Mouse (Mus musculus) frontal cortex, postnatal 14 days (tissue): ENCODE data around the gene Atg101.

Experiments used
- DNase-seq, 2 experiments: peaks; one replicate each; pipeline ENCODE4 v3.0.0; 2022; ENCODE audit warnings: low spot score in 2 of 2

The Atg101 gene

DNA sequence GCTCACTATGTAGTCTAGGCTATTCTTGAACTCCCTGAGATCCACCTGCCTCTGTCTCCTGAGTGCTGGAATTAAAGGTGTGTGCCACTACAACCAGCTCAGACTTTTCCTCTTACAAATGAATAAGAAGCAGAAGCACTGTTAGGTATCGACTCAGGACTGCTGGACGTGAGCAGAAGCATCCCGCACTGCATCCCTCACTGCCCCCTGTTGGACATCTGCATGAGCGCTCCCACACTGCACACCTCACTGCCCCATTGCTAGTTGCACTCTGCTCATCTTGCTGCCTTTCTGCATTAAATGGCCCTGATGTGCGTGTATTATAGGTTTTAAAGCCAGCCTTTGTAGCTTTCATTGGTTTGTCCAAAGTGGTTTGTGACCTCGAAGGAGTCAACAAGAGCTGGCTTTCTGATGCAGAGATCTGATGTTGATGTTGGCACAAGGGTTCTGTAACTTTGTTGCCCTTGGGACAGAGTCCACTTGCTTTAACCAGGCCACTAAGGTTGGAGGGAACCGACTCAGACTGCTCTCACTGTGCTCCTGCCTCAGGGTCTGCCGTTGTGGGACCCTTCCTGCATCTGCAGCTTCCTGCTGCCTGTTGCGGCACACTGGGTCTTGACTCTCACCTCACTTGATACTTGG is 2.2 kb downstream of the Atg101 start:
- DNase-seq, result no peak

- DNase-seq, result no peak
These were observed 3.3 kb downstream of the Atg101 start for GRCm38 (mm10) chr15:101287361-101287760.

DNA sequence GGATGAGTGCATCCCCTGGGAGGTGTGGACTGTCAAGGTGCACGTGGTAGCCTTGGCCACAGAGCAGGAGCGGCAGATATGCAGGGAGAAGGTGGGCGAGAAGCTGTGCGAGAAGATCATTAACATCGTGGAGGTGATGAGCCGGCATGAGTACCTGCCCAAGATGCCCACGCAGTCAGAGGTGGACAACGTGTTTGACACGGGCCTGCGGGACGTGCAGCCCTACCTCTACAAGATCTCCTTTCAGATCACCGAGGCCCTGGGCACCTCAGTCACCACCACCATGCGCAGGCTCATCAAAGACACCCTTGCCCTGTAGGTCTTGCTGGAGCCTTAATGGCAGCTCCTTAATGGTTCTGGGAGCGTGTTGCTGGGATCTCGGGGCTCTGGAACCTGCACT is 6.3 kb downstream of the Atg101 start:
- DNase-seq, result no peak

- DNase-seq, result no peak
These were observed 7.9 kb downstream of the Atg101 start for GRCm38 (mm10) chr15:101292012-101292411.

DNA sequence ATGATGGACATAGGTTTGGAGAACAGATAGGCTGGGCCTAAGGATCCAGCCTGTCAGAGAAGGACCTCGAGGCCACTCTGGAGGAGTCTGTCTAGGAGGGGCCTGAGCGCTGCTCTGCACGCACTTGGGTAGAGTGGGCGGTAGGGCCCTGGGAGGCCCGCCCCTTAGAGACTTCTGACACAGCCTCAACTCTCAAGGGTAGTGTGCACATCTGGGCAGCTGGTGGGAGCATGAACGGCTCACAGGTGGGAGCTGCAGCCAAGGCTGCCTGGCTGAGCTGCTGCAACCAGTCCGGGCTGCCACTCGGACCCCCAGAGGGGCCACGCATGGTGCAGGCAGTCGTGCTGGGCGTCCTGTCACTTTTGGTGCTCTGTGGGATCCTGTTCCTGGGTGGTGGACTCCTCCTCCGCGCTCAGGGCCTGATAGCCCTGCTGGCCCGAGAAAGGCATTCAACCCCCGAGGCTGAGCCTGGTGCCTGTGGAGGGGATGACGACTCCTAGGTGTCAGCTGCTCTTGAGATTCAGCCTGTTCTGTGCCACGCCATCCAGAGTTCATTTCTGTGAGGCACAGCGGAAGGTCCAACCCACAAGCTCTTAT is 9.1 kb downstream of the Atg101 start, which contains the start of gene 6030408B16Rik:
Gene 6030408B16Rik, plus strand, starts transcription at position 188 of the 597 bp plus-strand sequence.
- no peak for DNase-seq

- no peak for DNase-seq
These were observed 10.2 kb downstream of the Atg101 start for GRCm38 (mm10) chr15:101294028-101294894.

GRCm38 (mm10) chr15:101295106-101295505 is 11.0 kb downstream of the Atg101 start:
- no peak for DNase-seq

GRCm38 (mm10) chr15:101295616-101296015 is 11.5 kb downstream of the Atg101 start:
- no peak for DNase-seq

GRCm38 (mm10) chr15:101296091-101296490 is 12.0 kb downstream of the Atg101 start:
- DNase-seq, result no peak

DNA sequence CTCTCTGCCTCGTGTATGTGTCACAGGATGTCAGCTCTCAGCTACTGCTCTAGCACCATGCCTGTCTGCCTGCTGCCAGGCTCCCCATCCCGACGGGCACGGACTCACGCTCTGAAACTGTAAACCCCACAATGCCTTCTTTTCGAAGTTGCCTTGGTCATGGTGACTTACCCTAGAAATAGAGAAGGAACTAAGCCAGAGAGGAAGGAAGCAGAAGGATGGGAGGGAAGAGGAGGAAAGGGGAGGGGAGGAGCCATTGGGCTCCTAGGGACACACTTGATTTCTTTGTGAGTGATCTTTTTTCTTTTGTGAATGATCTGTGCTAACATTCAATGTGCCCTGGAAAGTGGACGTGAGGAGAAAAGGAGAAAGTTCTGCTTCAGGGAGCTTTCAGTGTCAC is 13.9 kb downstream of the Atg101 start:
- no peak for DNase-seq

DNA sequence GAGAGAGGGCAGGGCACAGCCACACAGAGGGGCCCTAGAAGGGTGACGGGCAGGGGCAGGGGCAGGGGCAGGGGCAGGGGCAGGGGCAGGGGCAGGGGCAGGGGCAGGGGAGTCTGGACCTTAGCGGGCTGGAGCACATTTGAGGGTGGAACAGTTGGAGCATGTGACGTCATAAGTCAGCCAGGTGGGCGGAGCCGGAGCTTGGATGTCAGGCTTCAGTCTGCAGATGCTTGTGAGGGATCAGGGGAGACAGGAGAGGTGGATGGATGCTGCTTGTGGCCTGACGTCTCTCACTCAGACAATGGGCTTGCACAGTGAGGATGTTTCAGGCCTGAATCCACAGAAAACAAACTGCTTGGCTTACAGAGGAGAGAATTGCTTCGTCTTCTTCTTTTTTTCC is 14.5 kb downstream of the Atg101 start:
- DNase-seq, result no peak

DNA sequence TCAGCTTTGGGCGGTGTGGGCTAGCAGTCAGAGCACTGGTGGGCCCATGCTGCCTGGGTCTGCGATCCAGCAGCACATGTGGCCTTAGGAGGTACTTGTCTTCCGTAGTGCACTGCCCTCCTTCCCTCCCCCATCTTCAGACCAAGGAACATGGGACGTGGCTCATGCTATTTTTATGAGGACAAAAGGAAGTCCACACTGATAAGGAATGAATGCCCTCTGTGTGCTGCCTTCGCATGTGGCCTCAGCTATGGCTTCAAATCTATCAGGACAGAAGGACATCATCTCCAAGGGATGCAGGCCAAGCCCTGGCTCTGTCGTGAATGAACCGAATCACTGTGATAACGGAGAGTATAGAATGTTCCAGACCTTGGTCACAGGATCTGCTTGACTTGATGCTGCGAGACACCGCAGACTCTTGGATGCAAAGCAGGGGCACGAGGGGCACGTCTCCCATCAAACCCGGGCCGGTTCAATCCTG is 15.4 kb downstream of the Atg101 start:
- DNase-seq, result no peak

DNA sequence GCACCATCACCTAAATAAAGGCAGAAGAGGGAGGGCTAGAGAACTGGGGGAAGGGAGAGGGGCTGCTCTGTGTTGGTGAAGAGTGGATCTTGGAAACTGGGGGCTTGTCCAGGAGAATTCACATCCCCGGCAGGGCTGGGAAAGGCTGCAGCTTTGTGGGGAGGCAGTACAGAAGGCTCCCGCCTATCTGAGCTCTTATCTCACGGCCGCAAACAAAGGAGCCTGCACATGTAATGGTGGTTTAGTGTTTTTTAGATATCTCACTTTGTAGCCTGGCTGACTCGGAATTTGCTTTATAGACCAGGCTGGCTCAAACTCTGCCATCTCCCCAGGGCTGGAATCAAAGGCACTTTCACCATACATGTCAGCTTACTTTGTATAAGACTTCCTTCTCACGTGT is 16.1 kb downstream of the Atg101 start:
- no peak for DNase-seq

DNA sequence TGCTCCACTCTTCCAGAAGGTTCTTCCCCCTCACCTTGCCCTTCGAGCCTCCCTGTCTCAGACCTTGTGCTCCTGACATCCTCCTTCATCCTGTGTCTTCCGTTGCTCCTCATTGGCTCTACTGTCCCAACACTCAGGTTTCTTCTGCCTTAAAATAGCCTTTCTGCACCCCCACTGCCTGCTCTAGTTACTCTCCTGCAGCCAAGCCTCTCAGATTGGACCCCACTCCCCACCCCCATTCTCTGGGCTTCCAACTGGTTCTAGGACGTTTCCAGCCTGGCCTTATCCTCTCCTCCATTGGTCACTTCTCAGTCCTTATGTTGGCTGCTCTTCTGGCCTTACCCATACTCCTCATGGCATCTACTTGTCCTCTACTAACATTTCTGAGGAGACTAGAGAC is 18.1 kb downstream of the Atg101 start:
- DNase-seq, result no peak

DNA sequence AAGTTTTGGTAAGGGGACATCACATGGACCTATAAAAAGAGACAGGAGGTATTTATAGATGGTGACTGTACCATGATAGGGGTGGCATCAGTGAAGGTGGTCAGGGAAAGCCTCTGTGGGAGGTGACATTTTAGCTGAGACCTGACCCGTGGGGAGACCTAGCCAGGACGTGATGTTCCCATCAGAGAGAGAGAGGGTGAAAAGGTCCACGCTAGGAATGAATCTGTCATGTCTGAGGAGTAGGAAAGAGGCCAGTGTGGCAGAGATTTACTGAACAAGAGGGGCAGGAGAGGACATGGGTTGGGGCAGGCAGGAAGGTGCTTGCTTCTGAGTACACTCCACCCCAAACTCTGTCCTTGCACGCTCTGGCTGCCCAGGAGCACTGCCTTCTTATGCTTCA is 19.8 kb downstream of the Atg101 start:
- DNase-seq, result no peak

GRCm38 (mm10) chr15:101306459-101306858 is 22.4 kb downstream of the Atg101 start:
- no peak for DNase-seq

DNA sequence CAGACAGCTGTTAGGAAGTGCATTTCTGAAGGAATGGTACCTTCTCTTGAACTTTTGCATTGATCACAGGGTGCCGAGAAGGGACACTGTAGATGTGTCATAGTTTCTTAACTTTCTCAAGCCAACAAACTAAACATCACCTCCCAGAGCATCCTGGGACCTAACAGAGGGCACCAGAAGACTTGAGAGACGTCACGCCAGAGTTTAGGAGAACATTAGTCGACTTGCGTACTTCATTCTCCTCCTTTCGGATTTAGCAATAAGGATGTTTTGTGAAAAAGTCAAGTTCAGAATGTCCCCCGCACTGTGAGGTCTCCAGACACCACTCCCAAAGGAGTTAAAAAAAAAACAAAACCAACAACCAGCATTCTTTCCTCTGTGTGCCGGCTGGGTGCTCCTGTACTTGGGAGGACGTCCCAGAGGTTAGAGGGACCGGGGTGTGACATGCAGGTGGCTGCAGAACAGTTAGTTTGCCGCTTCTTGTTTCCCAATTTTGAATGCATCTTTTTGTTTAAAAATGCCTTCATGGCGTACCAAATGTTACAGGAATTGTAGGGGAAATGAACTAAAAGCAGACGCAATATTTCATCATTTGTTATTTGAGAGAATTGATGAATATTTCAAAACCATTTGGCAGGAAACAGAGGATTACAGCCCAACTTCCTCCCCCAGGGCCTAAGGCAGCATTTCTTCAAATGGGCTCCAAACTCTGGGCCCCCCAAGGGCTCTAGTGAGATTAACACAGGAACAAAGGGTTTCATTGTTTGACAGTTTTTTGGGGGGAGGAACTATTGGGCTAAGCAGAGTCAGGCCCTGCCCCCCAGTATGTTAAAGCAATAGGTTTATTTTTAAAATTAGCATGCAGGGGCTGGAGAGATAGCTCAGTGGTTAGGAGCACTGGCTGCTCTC is 24.6 kb downstream of the Atg101 start:
- no peak for DNase-seq

DNA sequence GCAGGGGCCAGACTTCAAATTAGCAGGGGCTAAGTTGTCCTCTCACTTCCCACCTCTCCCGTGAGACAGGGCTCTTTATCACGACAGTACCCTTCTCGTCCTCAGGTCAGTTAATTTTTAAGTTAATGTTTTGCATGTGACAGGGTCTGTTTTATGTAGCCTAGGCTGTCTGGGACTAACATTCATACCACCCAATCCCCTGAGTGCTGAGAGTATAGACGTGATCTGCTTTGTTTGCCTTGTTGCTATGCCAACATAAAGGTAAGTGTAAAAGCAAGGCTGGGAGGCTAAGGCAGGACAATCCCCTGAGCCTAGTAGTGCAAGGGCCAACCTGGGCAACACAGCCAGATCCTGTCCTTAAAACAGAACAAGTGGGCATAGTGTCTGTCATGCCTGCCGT is 25.4 kb downstream of the Atg101 start:
- no peak for DNase-seq

DNA sequence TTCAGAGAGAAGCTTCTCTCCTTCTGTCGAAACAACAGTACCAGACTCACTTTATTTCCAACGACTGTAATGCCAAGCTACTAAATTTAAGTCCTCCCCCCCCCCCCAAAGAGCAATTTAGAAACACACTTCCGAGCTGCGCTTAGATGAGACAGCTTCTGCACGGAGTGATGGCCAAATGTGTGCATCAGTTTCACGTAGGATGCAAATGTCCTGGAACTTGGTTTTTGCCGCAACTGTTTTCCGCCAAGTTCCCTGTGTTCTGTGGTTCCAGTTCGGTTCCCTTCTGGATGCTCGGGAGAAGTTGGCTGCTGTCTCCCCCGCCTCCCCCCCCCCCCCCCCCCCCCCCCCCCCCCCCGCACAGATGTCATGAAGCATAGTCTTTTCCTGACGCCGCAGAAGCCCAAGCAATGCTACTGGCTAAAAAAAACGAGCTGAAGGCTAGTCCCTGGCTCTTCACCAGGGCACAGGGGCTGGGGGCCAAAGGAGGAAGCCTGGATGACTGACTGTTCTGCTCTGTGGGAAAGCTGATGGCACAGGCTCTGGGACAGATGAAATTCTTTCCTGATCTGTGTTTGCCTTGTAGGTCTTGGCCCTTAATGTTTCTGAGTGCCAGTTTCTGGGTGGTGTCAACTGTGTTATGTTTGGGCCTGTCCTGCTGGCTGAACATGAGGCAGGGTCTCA is 27.2 kb downstream of the Atg101 start:
- DNase-seq, result no peak

DNA sequence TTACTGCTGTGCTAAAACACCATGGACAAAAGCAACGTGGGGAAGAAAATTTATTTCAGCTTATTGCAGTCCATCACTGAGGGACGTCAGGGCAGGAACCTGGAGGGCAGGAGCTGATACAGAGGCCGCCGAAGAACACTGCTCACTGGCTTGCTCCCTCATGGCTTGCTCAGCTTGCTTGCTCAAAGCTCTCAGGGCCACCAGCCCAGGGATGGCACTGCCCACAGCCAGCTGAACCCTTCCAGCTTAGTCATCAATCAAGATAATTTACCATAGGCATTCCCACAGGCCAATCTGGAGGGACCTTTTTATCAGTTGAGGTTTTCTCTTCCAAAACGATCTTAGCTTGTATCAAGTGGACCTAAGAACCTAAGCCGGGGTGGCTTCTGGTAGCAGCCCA is 27.9 kb downstream of the Atg101 start:
- DNase-seq, result no peak

DNA sequence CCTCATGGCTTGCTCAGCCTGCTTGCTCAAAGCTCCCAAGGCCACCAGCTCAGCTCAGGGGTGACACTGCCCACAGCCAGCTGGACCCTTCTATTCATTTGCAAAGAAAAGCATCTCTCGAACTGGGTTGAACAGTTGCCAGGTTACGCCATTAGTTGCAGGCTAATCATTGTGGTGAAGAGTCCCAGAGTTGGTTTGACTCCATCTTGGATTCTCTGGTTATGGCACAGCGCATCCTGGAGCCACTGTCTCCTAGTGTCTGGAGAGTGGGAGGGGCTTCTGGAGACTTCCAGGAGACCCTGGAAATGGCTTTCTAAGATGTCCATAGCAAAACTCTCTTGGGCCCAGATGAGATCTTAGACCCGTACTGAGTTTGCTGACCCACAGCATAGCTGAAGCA is 31.3 kb downstream of the Atg101 start:
- no peak for DNase-seq
